Mouse (Mus musculus) CH12.LX (cell line): ENCODE measurements at regions not wholly inside any gene's neighbourhood (a gene's known extent, or its start where the extent isn't known, plus 50 kb on each side); places are given as distances from the start of the nearest gene placed in this dataset.
A peak's percentile ranks its signal among the peaks of the same experiment; 100 is the strongest.

Source experiments
- DNase-seq: peaks from one replicate; pipeline ENCODE4 v3.0.0-alpha.2; 2013; ENCODE audit errors: extremely low read depth
- H3K27ac ChIP-seq: 2 replicates; pipeline ENCODE4 v1.5.1; 2012; ENCODE audit warnings: low read depth, mild to moderate bottlenecking, control low read depth, moderate library complexity; ENCODE audit not compliant: insufficient read depth
- H3K27me3 ChIP-seq: replicated peaks from 2 replicates; pipeline ENCODE3; 2012; ENCODE audit warnings: inconsistent platforms
- H3K36me3 ChIP-seq, 2 experiments: replicated peaks in 1 of 2; 2 replicates each; pipeline versions ENCODE3 to v1.6.1; 2012; ENCODE audit warnings: inconsistent platforms in 1 of 2, low read length in 1 of 2, mild to moderate bottlenecking in 1 of 2, mixed read lengths in 1 of 2, moderate library complexity in 1 of 2; ENCODE audit not compliant: control insufficient read depth in 1 of 2, insufficient read depth in 1 of 2
- H3K4me1 ChIP-seq, 2 experiments: 2 replicates each; pipeline ENCODE4 v1.6.1; 2012; ENCODE audit warnings: inconsistent platforms in 1 of 2, moderate library complexity in 1 of 2; ENCODE audit not compliant: insufficient read depth in 2 of 2, control insufficient read depth in 1 of 2
- H3K4me2 ChIP-seq: 2 replicates; pipeline ENCODE4 v1.6.1; 2012; ENCODE audit warnings: low read depth, mild to moderate bottlenecking, control low read depth; ENCODE audit not compliant: poor library complexity, insufficient read depth, severe bottlenecking
- H3K4me3 ChIP-seq, 3 experiments: fragments of 150-350 bp in 1 of 3; sonication (generic) in 1 of 3; replicated peaks in 1 of 3; 2 replicates each; pipeline versions ENCODE3 to v1.5.1; 2011 to 2012; ENCODE audit warnings: low read depth in 2 of 3, low read length in 2 of 3, mild to moderate bottlenecking in 2 of 3, moderate library complexity in 2 of 3, control low read depth in 1 of 3, improper control_type of control experiment in 1 of 3, inconsistent platforms in 1 of 3, mixed read lengths in 1 of 3; ENCODE audit not compliant: poor library complexity in 1 of 3
- H3K79me2 ChIP-seq: replicated peaks from 2 replicates; pipeline ENCODE4 v1.6.1; 2012; ENCODE audit warnings: mild to moderate bottlenecking, moderate library complexity; ENCODE audit not compliant: control insufficient read depth, poor library complexity, insufficient read depth, severe bottlenecking; ENCODE audit errors: extremely low read depth
- H3K9ac ChIP-seq: 2 replicates; pipeline ENCODE4 v1.6.1; 2012; ENCODE audit warnings: low read depth, mild to moderate bottlenecking, control low read depth, moderate library complexity; ENCODE audit not compliant: insufficient read depth
- H3K9me3 ChIP-seq: replicated peaks from 2 replicates; pipeline ENCODE3; 2012; ENCODE audit warnings: low read length, inconsistent platforms, mixed read lengths
- CTCF ChIP-seq, 2 experiments: IDR thresholded peaks in 1 of 2; conservative IDR thresholded peaks in 1 of 2; 2 replicates each; pipeline ENCODE4 v1.5.1; 2011 to 2012; ENCODE audit warnings: low read depth in 2 of 2, low read length in 2 of 2, improper control_type of control experiment in 1 of 2, inconsistent platforms in 1 of 2, mild to moderate bottlenecking in 1 of 2, moderate library complexity in 1 of 2
- E2F4 ChIP-seq: IDR thresholded peaks from 2 replicates; pipeline ENCODE4 v1.6.1; 2011; ENCODE audit warnings: low read depth, low read length, improper control_type of control experiment; ENCODE audit not compliant: insufficient replicate concordance
- MAX ChIP-seq: IDR thresholded peaks from 2 replicates; pipeline ENCODE4 v1.6.1; 2011; ENCODE audit warnings: low read length, improper control_type of control experiment
- MEF2A ChIP-seq: IDR thresholded peaks from 2 replicates; pipeline ENCODE4 v1.6.1; 2014; ENCODE audit warnings: low read depth, mild to moderate bottlenecking, inconsistent platforms, low read length, improper control_type of control experiment, borderline replicate concordance
- MXI1 ChIP-seq: IDR thresholded peaks from 2 replicates; pipeline ENCODE4 v1.6.1; 2011; ENCODE audit warnings: mild to moderate bottlenecking, low read depth, low read length, improper control_type of control experiment
- MYC ChIP-seq: IDR thresholded peaks from 2 replicates; pipeline ENCODE4 v1.6.1; 2011; ENCODE audit warnings: low read depth, mild to moderate bottlenecking, improper control_type of control experiment, low read length
- RAD21 ChIP-seq: IDR thresholded peaks from 2 replicates; pipeline ENCODE4 v1.6.1; 2011; ENCODE audit warnings: low read depth, mild to moderate bottlenecking, low read length, improper control_type of control experiment, moderate library complexity
- RCOR1 ChIP-seq: conservative IDR thresholded peaks from 2 replicates; pipeline ENCODE4 v1.6.1; 2012; ENCODE audit warnings: low read depth, mild to moderate bottlenecking, inconsistent platforms, low read length, improper control_type of control experiment
- SIN3A ChIP-seq: IDR thresholded peaks from 2 replicates; pipeline ENCODE4 v1.6.1; 2012; ENCODE audit warnings: low read length, improper control_type of control experiment, inconsistent platforms
- SMC3 ChIP-seq: IDR thresholded peaks from 2 replicates; pipeline ENCODE4 v1.6.1; 2011; ENCODE audit warnings: low read depth, low read length, improper control_type of control experiment
- TBP ChIP-seq: conservative IDR thresholded peaks from 2 replicates; pipeline ENCODE4 v1.6.1; 2011; ENCODE audit warnings: low read depth, low read length, improper control_type of control experiment
- ZKSCAN1 ChIP-seq: IDR thresholded peaks from 2 replicates; pipeline ENCODE4 v1.6.1; 2012; ENCODE audit warnings: low read depth, inconsistent platforms, low read length, improper control_type of control experiment, borderline replicate concordance
- dilution Hi-C: fragments of 300-500 bp; cut with MboI; formaldehyde crosslinking; loops from 2 replicates; pipeline ENCODE4 v1.14.3; 2020; ENCODE audit warnings: low sequenced_read_pairs; ENCODE audit not compliant: extremely low pct_unique_long_range_greater_than_20kb, extremely low pct_ligation_motif_present
- in situ Hi-C: fragments of 300-500 bp; cut with MboI; formaldehyde crosslinking; loops from 3 replicates; pipeline ENCODE4 v1.14.3; 2019; ENCODE audit warnings: low sequenced_read_pairs, low pct_ligation_motif_present, low pct_unique_long_range_greater_than_20kb, mixed read lengths

DNA sequence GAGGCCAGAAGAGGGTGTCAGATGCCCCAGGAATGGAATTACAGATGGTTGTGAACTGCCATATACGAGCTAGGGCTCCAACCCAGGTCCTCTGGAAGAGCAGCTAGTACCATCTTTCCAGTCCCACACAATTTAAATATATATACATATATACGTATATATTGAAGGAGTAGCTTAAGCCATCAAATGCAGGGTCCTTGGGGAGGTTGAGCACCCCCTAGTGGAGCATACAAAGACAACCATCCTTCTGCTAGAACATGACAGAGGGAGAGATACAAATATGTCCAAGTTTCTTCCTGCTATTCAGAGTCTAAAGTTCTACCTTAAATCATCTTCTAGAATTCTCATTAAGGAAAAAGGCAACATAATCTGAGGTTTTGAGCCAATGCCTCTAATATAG lies 435.4 kb downstream of the Prss52 start:
- H3K4me1 ChIP-seq: no peaks in the 10 kb centered on the region
- H3K9me3 ChIP-seq: no peaks in the 10 kb centered on the region
- no peak overlapping the region for H3K9ac ChIP-seq
- peak; percentile 43 to 68 for TF ChIP-seq CTCF (conservative IDR thresholded peaks at IDR 0.05 in 1 of 2, IDR thresholded peaks at IDR 0.05 in 1 of 2; ENCODE audit: low read depth in 2 of 2, low read length in 2 of 2)
- peak; percentile 33 for TF ChIP-seq RAD21
- peak; percentile 33 for TF ChIP-seq SMC3
- no peak for TF ChIP-seq E2F4
- no peak overlapping the region for H3K27ac ChIP-seq
- H3K79me2 ChIP-seq: no peaks in the 10 kb centered on the region
- H3K4me2 ChIP-seq: no peak overlapping the region
- peaks cover 4% of the 10 kb centered on the region for H3K27me3 ChIP-seq
- H3K36me3 ChIP-seq: no peaks in the 10 kb centered on the region
- dilution Hi-C loops (no loop called here), in situ Hi-C loops (no loop called here)
- no peak overlapping the region for H3K4me3 ChIP-seq
- peak; percentile 29 for DNase-seq

GRCm38 (mm10) chr14:64545056-64545455 lies 441.0 kb downstream of the Prss52 start:
- DNase-seq: no peak
- H3K4me1 ChIP-seq: no peaks in the 10 kb centered on the region
- H3K79me2 ChIP-seq: no peaks in the 10 kb centered on the region
- dilution Hi-C loops (no loop called here), in situ Hi-C loops (no loop called here)
- no peak overlapping the region for H3K27ac ChIP-seq
- H3K9ac ChIP-seq: no peak overlapping the region
- H3K9me3 ChIP-seq: no peaks in the 10 kb centered on the region
- no peak overlapping the region for H3K4me2 ChIP-seq
- H3K36me3 ChIP-seq: no peaks in the 10 kb centered on the region
- no peak overlapping the region for H3K4me3 ChIP-seq
- peaks cover 18% of the 10 kb centered on the region for H3K27me3 ChIP-seq
- TF ChIP-seq ZKSCAN1 (no peak), RCOR1 (no peak)

- TF ChIP-seq SIN3A: peak; percentile 77
- TF ChIP-seq MAX: peak; percentile 48; the same call in 1 of the 2 replicates
- no peak for TF ChIP-seq MEF2A
- peak; percentile 57; the same call in 1 of the 2 replicates for TF ChIP-seq MYC
- peak; percentile 91 for TF ChIP-seq MXI1
- no peak for TF ChIP-seq TBP
- H3K4me2 ChIP-seq: no peak overlapping the region
- H3K79me2 ChIP-seq: no peaks in the 10 kb centered on the region
- H3K9me3 ChIP-seq: no peaks in the 10 kb centered on the region
- no peak overlapping the region for H3K4me3 ChIP-seq
- dilution Hi-C loops (no loop called here), in situ Hi-C loops (no loop called here)
- H3K27me3 ChIP-seq: peaks cover 16% of the 10 kb centered on the region
- H3K36me3 ChIP-seq: no peaks in the 10 kb centered on the region
- H3K4me1 ChIP-seq: no peaks in the 10 kb centered on the region
- no peak overlapping the region for H3K27ac ChIP-seq
- H3K9ac ChIP-seq: no peak overlapping the region
- peak; percentile 18 for DNase-seq
These were observed 442.7 kb downstream of the Prss52 start for GRCm38 (mm10) chr14:64546787-64547186.
